Mouse (Mus musculus) megakaryocyte progenitor cell, adult 5-6 weeks (primary cell): ENCODE measurements at regions not wholly inside any gene's neighbourhood (a gene's known extent, or its start where the extent isn't known, plus 50 kb on each side); places are given as distances from the start of the nearest gene placed in this dataset.
A peak's percentile ranks its signal among the peaks of the same experiment; 100 is the strongest.
"Not testable (repeated sequence)": the region's sequence is repeated elsewhere in the genome, so short reads cannot be mapped to it uniquely, and the experiment has no call there.

ENCODE experiments used
- ATAC-seq: replicated peaks from 2 replicates; pipeline ENCODE4 v1.8.0; 2016; ENCODE audit warnings: mild to moderate bottlenecking, moderate TSS enrichment, inconsistent platforms; ENCODE audit not compliant: poor library complexity

DNA sequence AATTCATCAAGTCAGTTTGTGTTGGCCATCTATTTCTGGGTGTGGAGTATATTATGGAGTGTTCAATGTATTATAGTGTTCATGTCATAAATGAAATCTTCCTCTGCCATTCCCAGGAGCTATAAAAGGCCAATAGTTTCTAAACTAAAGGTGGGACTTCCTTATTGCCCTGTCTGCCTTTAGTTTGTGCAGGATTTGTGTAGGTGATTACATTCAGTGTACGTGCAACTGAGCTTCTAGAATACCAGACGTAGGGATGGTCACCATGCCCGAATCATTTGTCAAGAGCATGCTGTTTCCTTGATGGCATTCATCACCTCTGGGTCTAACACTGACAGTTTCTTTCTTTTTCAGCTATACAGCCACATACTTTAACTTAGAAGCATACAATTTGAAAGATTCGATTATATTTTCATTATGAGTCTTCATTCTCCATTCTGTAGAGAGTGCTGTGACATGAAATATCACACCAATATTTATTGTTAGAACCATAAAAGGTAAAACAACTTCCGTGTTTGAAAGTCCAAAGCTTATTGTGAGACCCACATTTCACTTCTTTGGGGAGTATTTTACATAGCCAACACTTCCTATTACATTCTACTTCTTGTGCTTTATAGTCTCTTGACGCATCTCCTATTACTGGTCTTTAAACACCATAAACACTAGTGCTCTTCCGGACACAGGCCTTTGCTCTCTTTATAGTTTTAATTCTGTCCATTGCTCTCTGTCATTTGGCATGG is 494.1 kb upstream of the Klf6 start:
- ATAC-seq: no peak

DNA sequence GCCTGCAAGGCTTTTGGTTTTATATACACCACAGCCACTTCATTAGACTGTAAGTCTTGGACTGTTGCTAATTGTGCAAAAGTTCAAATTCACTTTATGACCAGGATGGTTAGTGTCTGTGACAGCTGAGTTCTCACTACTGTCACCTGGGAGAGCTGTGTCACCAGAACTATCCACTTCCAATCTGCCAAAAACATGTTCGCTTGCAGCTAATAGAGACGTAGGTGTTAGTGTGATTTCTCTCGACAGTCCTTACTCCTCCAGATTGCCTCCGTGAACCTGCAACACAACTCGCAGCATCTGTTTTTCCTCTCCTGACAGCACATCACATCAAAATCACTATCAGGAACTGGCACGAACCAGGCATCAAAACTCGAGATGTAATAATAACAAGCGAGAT is 491.3 kb upstream of the Klf6 start:
- no peak for ATAC-seq

DNA sequence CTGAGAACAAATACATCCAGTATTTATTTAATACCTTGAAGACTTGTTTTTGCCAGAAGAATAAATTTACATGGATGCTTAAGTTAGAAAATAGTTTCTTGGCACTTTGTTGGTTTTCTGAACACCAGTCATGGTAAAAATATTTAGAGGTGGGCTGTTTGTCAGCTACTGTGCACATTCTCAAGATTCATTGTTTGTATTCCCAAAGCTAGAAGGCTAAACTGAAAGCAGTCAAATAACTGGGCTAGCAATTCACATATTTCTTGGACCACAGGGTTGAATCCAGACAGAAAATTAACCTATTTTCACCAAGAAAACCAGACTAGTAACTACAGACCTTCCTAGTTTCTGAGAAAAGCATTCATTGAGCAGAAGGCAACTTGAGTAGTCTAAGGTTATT is 488.1 kb upstream of the Klf6 start:
- ATAC-seq: no peak

DNA sequence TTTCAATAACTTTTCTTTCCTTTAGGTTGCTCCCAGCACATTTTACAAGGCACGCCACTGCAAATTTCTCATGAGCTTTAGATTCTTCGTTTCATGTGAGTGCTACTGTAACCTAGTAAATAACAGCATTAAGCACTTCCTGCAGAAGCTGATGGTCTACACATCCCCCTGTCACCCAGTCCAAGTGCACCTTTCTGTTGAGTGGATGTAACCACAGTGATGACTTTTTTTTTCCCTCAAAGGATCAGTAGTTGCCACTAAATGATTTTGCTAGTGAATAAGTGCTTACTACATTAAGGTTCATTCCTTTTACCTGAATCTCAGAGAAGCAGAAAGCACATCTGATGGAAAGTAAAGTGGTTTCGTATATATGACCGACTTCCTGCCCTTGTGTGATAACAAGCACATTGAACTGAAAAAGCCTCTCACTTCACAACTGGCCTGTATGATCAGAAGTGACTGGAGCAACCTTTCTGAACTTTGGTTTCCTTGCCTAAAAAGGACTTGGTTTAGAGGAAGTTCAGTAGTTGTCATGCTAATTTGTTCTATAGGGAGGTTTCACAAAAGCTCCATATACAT is 453.0 kb upstream of the Klf6 start:
- ATAC-seq: no peak

DNA sequence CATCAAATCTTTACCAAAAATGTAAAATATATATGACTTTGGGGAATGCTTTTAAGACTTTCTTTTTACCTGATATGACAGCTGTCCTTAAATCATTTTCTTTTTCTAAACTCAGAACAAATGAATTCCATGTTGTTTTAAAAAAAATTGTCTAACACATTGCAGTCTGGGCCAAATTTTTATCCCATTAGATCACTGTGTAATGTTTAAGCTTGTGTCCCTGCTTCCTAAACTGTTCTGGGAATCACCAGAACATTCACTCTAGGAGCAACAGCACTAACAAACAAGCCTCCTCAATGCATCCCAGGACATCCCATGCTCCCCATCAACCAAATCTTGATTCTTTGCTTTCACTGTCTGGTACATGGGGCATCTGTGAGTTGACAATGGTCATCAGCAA is 449.2 kb upstream of the Klf6 start:
- no peak for ATAC-seq

DNA sequence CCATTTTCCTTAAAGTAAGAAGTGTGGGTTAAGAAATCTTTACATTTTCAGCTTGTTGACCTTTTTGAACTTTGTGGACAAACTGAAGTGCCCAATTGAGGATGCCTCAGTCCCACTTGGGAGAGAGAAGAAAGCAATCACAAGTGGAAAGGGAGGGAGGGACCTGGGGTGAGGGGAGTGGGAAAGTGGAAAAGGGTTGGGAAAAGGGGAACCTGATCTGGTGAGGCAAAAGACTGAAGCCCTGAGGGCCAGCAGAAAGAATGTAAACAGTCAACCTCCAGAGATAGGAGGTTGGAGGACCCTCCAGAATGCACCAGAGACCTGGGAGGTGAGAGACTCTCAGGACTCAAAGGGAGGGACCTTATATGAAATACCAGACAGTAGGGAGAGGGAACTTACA is 448.3 kb upstream of the Klf6 start:
- ATAC-seq: not testable (repeated sequence)

DNA sequence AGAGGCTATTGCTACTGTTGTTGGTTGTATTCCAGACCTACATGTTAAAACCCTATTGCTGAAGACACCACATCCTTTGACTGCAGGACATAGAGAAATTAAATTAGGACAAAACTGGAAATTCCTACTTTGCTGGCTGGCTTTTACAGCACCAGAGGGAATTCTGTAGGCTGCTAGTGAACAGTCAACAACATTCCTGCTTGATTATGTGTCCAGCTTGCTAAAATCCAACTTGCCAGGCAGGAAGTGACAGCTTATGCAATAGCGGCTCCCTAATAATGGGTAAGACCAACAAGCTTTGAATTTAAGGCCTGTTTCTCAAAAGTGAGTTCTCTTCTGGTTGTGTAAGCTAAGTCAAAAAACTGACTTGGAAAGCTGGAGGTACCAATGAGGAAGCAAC is 437.2 kb upstream of the Klf6 start:
- no peak for ATAC-seq

DNA sequence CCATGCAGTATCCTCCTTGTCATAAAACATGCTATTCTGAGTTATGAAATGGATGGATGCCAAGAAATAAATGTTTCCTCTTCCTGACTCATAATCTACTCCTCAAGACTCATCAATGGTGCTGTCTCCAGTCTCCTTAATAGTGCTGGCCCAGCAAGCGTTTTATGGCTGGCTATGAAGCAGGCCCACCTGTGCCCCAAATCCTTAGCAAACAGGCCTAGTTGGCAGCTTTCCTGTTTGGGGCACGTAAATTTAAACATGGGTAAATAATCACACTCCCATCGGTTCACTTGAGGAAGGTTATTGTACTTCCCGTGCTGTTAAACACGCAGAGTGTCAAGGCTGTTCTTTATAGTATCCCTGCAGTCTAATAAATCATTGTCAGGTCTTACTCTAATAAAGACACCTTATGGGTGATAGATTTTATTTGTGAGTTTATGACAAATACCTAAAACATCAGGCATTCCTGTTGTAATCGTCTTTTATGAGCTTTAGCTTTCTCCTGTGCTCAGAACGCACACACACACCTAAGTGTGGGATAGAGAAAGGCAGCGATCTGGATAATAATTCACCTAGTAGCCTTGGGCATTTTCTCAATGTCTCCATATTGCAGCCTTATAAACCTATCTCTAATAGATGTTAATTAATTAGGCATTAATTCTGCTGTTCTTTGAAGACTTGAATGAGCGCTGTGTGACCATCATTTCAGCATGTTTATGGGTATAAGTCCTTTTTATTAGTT is 435.6 kb upstream of the Klf6 start:
- no peak for ATAC-seq

DNA sequence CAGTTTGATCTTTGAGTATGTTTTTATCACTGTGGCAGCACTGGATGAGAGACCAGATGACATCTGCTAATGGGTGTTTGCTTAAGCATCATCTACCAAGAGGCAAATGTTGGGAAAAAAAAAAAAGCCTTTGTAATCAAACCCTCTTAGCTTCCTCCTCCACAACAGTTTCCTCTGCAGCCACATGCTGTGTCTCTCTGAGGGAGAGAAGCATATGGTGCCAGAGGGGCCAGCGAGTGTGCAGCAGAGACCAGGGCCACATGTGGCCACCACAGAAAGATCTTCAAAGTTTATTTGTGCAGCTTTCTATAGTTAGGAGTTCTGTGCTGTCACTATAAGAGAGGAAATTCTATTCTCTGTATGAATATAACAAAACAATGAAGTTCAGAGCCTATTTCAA is 427.6 kb upstream of the Klf6 start:
- ATAC-seq: no peak

DNA sequence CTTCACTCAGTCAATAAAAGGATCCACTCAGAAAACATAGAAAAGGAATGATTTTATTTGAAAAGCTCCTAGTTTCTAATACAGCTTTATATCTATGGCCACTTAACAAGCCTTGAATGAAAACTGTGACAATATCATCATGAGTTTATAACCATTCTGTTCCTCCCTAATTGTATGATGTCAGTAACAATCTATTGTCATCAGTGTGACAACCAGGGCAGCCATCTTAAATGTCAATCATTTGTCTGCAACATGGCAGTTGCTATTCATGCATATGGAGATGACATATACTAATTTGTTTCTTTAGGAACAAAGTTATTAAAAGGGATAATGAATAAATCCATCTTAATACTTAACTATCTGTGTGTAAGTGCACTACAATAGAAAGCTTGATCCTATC is 426.2 kb upstream of the Klf6 start:
- no peak for ATAC-seq

DNA sequence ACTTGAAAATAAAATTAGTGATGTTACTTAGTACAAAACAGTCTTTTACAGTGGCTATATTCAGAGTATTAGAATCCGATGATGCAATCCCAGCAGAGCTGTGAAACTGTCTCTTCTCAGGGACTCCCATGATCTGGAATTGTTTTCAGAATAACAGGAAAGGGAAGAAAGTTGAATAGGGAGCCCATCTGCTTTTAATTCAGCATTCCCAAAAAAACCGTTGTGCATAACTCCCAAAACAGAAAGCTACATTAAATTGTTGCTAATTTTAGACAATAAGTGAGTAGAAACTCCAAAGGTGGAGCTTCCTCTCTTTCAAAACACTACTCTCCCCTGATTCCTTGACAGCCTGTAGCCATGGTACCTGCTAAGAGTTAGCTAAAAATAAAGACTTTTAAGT is 425.1 kb upstream of the Klf6 start:
- ATAC-seq: no peak

DNA sequence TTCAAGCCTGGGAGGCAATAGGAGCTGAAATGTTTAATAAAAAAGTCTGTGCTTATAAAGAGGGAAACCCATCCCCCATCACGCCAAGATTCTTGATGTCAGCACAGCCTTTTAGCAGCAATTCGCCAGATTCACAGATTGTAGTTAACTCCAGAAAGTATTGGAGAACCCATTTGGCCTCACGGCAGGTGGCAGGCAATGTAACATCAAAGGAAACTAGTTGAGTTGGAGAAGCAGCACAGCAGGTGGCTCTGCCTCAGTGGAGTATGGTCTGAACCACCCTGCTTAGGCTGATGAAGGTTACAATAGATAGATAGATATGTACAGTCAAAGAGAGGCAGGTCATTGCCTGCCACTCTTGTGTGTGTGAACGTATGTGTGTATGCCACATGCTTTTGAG is 420.8 kb upstream of the Klf6 start:
- no peak for ATAC-seq

DNA sequence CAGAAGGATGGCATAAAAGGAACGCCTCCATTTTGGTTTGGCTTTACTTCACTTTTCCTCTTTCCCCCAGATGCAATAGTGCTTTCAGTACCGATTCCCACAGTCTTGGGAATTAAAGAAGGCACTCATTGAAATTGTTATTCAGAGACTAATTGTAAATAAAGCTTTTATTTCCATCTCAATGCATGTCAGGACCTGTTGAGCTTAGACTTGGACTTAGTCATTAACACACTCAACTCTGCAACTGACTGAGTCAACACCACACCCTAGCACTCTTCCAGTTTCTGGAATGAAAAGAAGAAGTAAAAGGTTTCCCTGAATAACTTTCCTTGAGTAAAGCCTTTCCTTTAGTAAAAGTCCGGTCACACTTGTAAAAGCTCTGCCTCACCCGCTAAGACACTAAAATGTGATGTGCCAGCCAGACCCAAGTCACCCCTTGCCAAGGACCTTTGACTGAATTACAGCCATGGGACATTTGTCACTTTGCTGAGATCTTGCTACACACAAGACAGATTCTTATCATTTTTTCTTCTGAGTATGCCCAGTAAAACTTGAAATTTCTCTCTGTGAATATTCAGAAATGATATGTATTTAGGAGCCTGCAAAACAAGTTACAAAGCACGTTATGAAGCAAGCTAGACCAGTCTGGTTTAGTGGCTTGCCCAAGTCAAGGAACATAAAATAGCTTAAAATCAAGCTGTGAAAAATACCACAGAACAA is 416.4 kb upstream of the Klf6 start:
- no peak for ATAC-seq

DNA sequence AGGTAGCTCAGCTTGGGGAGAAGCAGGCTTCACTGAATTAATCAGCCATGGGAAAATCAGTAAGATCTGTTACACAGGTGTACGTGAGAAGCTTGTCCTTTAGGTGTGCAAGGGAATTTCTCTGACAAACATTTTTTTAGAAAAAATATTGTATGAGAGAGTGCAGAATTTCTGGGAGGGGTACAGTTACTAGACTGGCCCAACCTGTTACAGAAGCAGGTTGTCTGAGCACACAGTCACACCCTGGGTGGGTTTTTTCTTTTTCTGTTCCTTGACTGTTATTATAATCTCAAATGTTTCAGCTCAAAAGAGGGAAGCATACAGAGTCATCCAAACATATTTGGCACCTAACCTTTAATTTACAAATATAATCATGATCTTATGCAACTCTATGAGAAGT is 412.7 kb upstream of the Klf6 start:
- ATAC-seq: no peak

DNA sequence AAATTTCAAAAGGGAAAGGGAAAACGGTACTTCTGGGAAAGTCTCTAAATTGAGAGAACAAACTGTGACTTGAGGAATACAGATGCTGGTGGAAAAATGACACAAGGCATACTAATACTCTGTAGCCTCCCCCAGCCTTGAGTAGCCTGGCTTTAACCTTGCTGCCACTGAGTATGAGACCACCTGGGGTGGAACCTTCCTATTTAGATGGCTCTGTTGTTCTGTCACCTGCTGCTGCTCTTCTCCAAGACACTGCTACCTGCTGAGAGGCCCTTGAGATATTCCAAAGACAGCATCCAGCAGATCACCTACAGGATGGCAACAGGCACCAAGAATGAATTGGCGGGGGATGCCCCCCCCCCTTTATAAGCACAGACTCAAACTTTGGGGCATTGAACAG is 380.5 kb upstream of the Klf6 start:
- no peak for ATAC-seq

DNA sequence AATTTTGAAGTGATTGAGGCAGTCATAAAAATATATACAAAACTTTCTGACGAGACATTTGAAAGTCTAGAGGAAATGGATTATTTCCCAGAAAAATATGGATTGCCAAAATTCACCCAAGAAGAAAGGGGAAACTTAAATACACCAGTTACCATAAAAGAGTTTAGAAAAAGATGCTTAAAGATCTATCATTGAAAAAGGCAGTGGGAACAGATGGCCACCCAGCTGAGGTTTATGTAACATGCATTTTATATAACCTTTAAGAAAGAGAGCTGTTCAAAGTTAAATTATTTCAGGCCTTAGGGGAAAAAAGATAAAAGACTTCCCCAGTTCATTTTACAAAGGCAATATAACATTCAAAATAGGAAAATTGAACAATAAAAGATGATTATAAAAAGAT is 369.0 kb upstream of the Klf6 start:
- ATAC-seq: no peak

DNA sequence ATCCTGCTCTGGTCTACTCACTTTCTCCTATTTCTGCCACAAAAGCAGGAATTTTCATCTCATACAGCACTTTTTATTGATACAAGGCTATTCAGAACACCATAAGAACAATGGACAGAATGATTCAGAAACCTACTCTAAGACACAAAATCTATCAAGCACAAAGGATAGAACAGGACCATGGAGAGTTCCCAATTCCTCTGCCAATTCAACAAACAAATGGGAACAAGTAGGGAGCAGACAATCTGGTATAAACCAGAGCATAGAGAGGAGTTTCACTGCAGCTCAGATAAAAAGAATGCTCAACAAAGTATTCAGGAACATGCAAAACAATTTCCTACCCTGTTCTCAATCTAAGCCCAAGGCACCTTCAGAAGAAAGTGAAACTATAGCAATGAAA is 363.7 kb upstream of the Klf6 start:
- ATAC-seq: no peak

DNA sequence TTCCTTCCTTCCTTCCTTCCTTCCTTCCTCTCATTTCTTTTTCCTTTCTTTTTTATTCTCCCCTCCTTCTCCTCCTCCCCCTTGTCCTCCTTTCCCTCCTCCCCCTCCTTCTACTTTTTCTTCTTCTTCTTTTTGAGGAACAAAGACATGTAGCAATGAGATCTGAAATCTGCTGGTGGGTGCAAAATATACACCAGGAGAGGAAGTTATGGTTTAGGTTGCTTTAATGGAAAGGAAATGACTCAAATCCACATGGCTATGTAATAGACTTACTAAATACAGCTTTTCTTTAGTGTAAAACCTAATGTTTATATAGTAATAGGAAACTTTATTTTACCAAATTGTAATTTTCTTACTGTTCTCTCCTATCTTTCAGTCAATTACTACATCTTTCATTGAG is 349.5 kb upstream of the Klf6 start:
- peak; percentile 99 for ATAC-seq

DNA sequence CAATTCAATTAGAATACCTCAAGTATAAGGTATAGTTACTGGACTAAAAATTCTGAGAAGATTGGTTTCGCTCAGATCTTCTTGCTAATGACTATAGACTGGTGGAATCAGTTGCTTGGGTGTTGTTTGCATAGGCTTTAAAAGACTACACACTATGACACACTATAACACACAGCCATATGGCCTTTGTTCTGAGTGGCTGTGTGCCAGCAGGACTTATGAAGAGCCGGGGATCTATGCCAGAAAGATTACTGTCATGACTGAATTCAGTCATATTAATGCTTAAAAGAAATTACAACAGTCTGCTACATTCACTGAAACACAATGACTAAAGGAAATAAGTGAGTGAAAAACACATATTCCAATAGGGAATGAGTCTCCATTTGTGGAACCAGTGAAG is 345.7 kb upstream of the Klf6 start:
- no peak for ATAC-seq

DNA sequence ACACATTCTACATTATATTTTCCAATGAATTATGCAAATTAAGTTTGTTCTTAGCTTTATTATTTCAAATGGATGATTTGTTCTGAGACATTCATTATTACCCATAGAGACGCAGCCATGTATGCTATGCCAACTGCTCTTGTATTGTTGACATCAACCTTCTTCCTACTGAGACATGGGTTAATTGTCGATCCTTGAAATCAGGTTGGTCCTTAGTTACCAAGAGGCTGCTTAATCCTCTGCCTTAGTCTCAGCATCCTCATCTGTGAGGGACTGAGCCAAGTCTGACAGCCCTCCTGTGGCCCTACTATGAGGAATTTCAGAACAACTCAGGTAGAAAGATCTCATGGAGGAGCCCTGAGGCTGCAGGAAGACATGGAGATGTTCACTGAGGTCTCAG is 345.2 kb upstream of the Klf6 start:
- no peak for ATAC-seq

DNA sequence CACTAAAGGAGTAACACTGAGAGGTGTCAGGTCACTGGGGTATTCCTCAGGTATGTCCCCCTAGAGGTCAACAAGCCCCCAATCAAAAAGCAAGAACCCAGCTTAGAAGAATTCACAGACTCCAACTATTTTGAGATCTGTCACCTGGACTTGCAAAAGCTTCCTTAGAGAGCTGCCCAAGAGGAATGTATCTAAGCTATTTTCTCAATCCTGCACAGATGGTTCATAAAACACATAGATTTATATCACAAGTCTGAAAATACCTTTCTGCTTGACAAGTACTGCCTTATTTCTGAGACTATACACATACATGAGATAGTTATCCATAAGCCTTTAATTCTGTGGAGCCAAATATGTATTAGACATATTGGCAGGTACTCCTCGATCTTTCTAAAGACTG is 342.1 kb upstream of the Klf6 start:
- ATAC-seq: no peak

DNA sequence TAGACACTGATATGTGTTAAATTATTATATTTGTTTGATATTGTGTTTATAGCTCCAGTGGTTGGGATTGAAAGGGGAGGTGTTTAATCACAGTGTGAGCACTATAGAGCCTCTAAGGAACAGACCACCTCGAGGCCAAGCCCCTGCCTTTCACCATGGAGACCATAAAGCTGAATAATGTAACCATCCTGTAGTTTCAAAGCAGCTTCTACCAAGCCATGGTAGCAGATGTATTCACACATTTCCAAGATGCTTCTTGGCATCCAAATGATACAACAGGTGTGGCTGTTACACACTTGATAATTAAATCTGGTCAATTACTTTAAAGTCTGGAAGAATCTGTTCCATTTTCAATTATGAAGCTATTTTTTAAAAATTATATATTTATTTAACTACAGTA is 341.7 kb upstream of the Klf6 start:
- no peak for ATAC-seq
